Mouse (Mus musculus): ENCODE measurements around the gene Grik4. TPM values are rescaled to one million over a fixed set of nuclear protein-coding genes. Genes with fewer than 3 reads are reported as not detected.

Grik4 gene
- total and polyA plus RNA-seq, 3 experiments: not detected

- dilution Hi-C loops (cut with MboI; ENCODE audit: extremely low pct_ligation_motif_present, extremely low pct_unique_long_range_greater_than_20kb, low sequenced_read_pairs): no loop called here
- no peak overlapping the region for H3K4me2 ChIP-seq (ENCODE audit: insufficient read depth, low read depth, poor library complexity, severe bottlenecking)
- no peak for DNase-seq (ENCODE audit: extremely low read depth)
- H3K9me3 ChIP-seq (replicated peaks; ENCODE audit: low read length): no peaks in the 10 kb centered on the region
- H3K79me2 ChIP-seq (replicated peaks; ENCODE audit: control insufficient read depth, extremely low read depth, insufficient read depth, poor library complexity, severe bottlenecking): no peaks in the 10 kb centered on the region
- TF ChIP-seq USF2 (conservative IDR thresholded peaks at IDR 0.05; ENCODE audit: low read depth, low read length) (no peak), IRF4 (IDR thresholded peaks at IDR 0.05; ENCODE audit: low read depth, low read length) (no peak), TBP (conservative IDR thresholded peaks at IDR 0.05; ENCODE audit: low read depth, low read length) (no peak), JUND (conservative IDR thresholded peaks at IDR 0.05; ENCODE audit: low read depth, low read length) (no peak), HCFC1 (IDR thresholded peaks at IDR 0.05; ENCODE audit: low read depth, low read length) (no peak), NRF1 (IDR thresholded peaks at IDR 0.05; ENCODE audit: low read depth, low read length) (no peak), E2F4 (IDR thresholded peaks at IDR 0.05; ENCODE audit: insufficient replicate concordance, low read depth, low read length) (no peak), JUN (IDR thresholded peaks at IDR 0.05; ENCODE audit: insufficient read depth, low read depth, low read length) (no peak)
- peaks cover 97% of the 10 kb centered on the region for H3K27me3 ChIP-seq (replicated peaks)
- no peak overlapping the region for H3K9ac ChIP-seq (ENCODE audit: insufficient read depth, low read depth)
- H3K36me3 ChIP-seq (replicated peaks in 1 of 2; ENCODE audit: control insufficient read depth in 1 of 2, insufficient read depth in 1 of 2, low read length in 1 of 2): no peaks in the 10 kb centered on the region
- in situ Hi-C loops (cut with MboI; ENCODE audit: low pct_ligation_motif_present, low pct_unique_long_range_greater_than_20kb, low sequenced_read_pairs): no loop called here
- no peaks in the 10 kb centered on the region for H3K4me1 ChIP-seq (ENCODE audit: control insufficient read depth in 1 of 2, insufficient read depth in 2 of 2)
- no peak overlapping the region for H3K27ac ChIP-seq (ENCODE audit: insufficient read depth, low read depth)
- H3K4me3 ChIP-seq (replicated peaks in 1 of 3; ENCODE audit: low read depth in 2 of 3, low read length in 2 of 3, poor library complexity in 1 of 3): no peak overlapping the region
Measured at GRCm38 (mm10) chr9:42636446-42636845, 307.8 kb downstream of the Grik4 start.

DNA sequence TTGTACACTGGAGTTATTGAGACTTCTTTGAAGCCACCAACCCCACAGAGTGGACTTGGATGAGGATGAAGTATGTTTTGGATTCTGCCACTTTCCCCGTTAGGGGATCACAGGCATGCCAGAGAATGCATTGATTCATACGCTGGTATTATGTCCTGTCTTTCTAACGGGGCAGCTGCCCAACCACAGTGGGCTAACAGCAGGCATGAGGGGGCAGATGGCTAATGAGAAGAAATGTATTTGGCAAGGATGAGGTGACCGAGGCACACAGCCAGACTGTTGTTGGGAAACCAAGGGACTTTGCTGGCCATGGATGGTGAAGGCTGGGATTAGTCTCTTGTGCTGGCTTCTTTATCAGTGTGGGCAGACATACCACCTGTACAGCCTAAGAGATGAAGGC lies 312.8 kb downstream of the Grik4 start:
- Histone ChIP-seq H3K27me3 (replicated peaks) (peaks cover 93% of the 10 kb centered on the region), H3K27ac (ENCODE audit: insufficient read depth, low read depth) (no peak overlapping the region), H3K4me2 (ENCODE audit: insufficient read depth, low read depth, poor library complexity, severe bottlenecking) (no peak overlapping the region), H3K36me3 (replicated peaks in 1 of 2; ENCODE audit: control insufficient read depth in 1 of 2, insufficient read depth in 1 of 2, low read length in 1 of 2) (no peaks in the 10 kb centered on the region), H3K9ac (ENCODE audit: insufficient read depth, low read depth) (no peak overlapping the region), H3K79me2 (replicated peaks; ENCODE audit: control insufficient read depth, extremely low read depth, insufficient read depth, poor library complexity, severe bottlenecking) (no peaks in the 10 kb centered on the region), H3K4me3 (replicated peaks in 1 of 3; ENCODE audit: low read depth in 2 of 3, low read length in 2 of 3, poor library complexity in 1 of 3) (no peak overlapping the region), H3K9me3 (replicated peaks; ENCODE audit: low read length) (no peaks in the 10 kb centered on the region), H3K4me1 (ENCODE audit: control insufficient read depth in 1 of 2, insufficient read depth in 2 of 2) (no peaks in the 10 kb centered on the region)
- no peak for DNase-seq (ENCODE audit: extremely low read depth)
- dilution Hi-C loops (cut with MboI; ENCODE audit: extremely low pct_ligation_motif_present, extremely low pct_unique_long_range_greater_than_20kb, low sequenced_read_pairs): no loop called here
- no peak for TF ChIP-seq ETS1 (conservative IDR thresholded peaks at IDR 0.05; ENCODE audit: low read depth, low read length)
- TF ChIP-seq USF2 (conservative IDR thresholded peaks at IDR 0.05; ENCODE audit: low read depth, low read length): no peak
- TF ChIP-seq ZKSCAN1 (IDR thresholded peaks at IDR 0.05; ENCODE audit: borderline replicate concordance, low read depth, low read length): no peak
- TF ChIP-seq ZNF384 (IDR thresholded peaks at IDR 0.05; ENCODE audit: low read depth, low read length): no peak
- TF ChIP-seq BHLHE40 (IDR thresholded peaks at IDR 0.05; ENCODE audit: low read depth, low read length): no peak
- TF ChIP-seq E2F4 (IDR thresholded peaks at IDR 0.05; ENCODE audit: insufficient replicate concordance, low read depth, low read length): no peak
- no peak for TF ChIP-seq USF1 (IDR thresholded peaks at IDR 0.05; ENCODE audit: low read depth, low read length)
- no peak for TF ChIP-seq KAT2A (IDR thresholded peaks at IDR 0.05; ENCODE audit: insufficient replicate concordance, low read length)
- TF ChIP-seq HCFC1 (IDR thresholded peaks at IDR 0.05; ENCODE audit: low read depth, low read length): no peak
- in situ Hi-C loops (cut with MboI; ENCODE audit: low pct_ligation_motif_present, low pct_unique_long_range_greater_than_20kb, low sequenced_read_pairs): no loop called here

Data from CH12.LX (cell line).